Mouse (Mus musculus): Measurements from ENCODE around the gene Sarnp.

Sarnp gene

GRCm38 (mm10) chr10:128817033-128817432 lies at the start of gene Sarnp:
Gene Sarnp (plus strand): TSS chr10:128817333.
- DNase-seq (ENCODE audit: low read depth, low spot score): no peak

GRCm38 (mm10) chr10:128772895-128773294 lies 44.2 kb upstream of the Sarnp start:
- no peak for DNase-seq (ENCODE audit: low read depth, low spot score)

- DNase-seq (ENCODE audit: low read depth, low spot score): no peak
Measured at GRCm38 (mm10) chr10:128773685-128774084, 43.4 kb upstream of the Sarnp start.

- DNase-seq (ENCODE audit: low read depth, low spot score): no peak
Measured at GRCm38 (mm10) chr10:128778441-128778840, 38.7 kb upstream of the Sarnp start.

GRCm38 (mm10) chr10:128779011-128779795 lies 37.9 kb upstream of the Sarnp start:
- peak; percentile 58 for DNase-seq (ENCODE audit: low read depth, low spot score)

- no peak for DNase-seq (ENCODE audit: low read depth, low spot score)
Measured at GRCm38 (mm10) chr10:128780200-128780599, 36.9 kb upstream of the Sarnp start.

- no peak for DNase-seq (ENCODE audit: low read depth, low spot score)
Measured at GRCm38 (mm10) chr10:128790398-128791124, 26.6 kb upstream of the Sarnp start, which contains the start of gene Mmp19. Gene Mmp19 (plus strand): TSS chr10:128790910.

GRCm38 (mm10) chr10:128792041-128792440 lies 25.1 kb upstream of the Sarnp start:
- DNase-seq (ENCODE audit: low read depth, low spot score): no peak

GRCm38 (mm10) chr10:128793258-128793657 lies 23.9 kb upstream of the Sarnp start:
- no peak for DNase-seq (ENCODE audit: low read depth, low spot score)

- DNase-seq (ENCODE audit: low read depth, low spot score): no peak
Measured at GRCm38 (mm10) chr10:128794391-128794790, 22.7 kb upstream of the Sarnp start.

GRCm38 (mm10) chr10:128795581-128795980 lies 21.6 kb upstream of the Sarnp start:
- DNase-seq (ENCODE audit: low read depth, low spot score): no peak

- DNase-seq (ENCODE audit: low read depth, low spot score): no peak
Measured at GRCm38 (mm10) chr10:128798676-128799075, 18.5 kb upstream of the Sarnp start.

- no peak for DNase-seq (ENCODE audit: low read depth, low spot score)
Measured at GRCm38 (mm10) chr10:128801981-128802495, 15.1 kb upstream of the Sarnp start.

GRCm38 (mm10) chr10:128802956-128803355 lies 14.2 kb upstream of the Sarnp start:
- no peak for DNase-seq (ENCODE audit: low read depth, low spot score)

GRCm38 (mm10) chr10:128803361-128803760 lies 13.8 kb upstream of the Sarnp start:
- DNase-seq (ENCODE audit: low read depth, low spot score): no peak

GRCm38 (mm10) chr10:128803771-128804270 lies 13.3 kb upstream of the Sarnp start, which contains the start of gene Dnajc14:
Gene Dnajc14 (plus strand): TSS chr10:128804062.
- DNase-seq (ENCODE audit: low read depth, low spot score): peak; percentile 14

GRCm38 (mm10) chr10:128804271-128805091 lies 12.7 kb upstream of the Sarnp start, which contains the start of gene Tmem198b:
Gene Tmem198b (minus strand): TSS chr10:128804370.
- DNase-seq (ENCODE audit: low read depth, low spot score): peak; percentile 70

GRCm38 (mm10) chr10:128805092-128806000 lies 11.8 kb upstream of the Sarnp start:
- DNase-seq (ENCODE audit: low read depth, low spot score): peak; percentile 98

- DNase-seq (ENCODE audit: low read depth, low spot score): no peak
Measured at GRCm38 (mm10) chr10:128806086-128806485, 11.0 kb upstream of the Sarnp start.

GRCm38 (mm10) chr10:128807018-128807417 lies 10.1 kb upstream of the Sarnp start:
- no peak for DNase-seq (ENCODE audit: low read depth, low spot score)

Data from embryo, embryonic 11.5 days (tissue).